Mouse (Mus musculus): ENCODE results near the gene Zbtb8b. TPM values are rescaled to one million over a fixed set of nuclear protein-coding genes. Genes with fewer than 3 reads are reported as not detected.

The Zbtb8b gene
- polyA plus RNA-seq, 1 experiment from 2014 or later = 1.2 TPM

DNA sequence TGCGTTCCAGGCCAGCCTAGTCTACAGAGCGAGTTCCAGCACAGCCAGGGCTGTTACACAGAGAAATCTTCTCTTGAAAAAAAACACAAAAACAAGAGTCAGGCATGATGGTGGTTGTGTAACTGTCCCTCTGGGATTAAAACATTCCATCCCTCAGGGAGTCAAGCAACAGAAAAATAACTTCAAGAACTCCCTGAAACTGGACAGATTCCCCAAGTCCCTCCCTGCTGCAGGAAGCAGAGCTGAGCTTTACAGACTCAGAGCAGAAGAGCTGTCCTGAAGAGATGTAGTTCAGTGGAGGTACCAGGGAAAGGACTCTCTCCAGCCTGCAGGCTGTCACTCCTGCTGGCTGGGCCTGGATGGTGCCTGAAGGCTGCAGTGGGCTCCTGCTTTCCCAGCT is 58.2 kb downstream of the Zbtb8b start:
- no peak overlapping the region for H3K27ac ChIP-seq
- H3K27me3 ChIP-seq (replicated peaks) = no peaks in the 10 kb centered on the region
- WGBS = 95% methylated on average over 2 of the region's 2 CpGs
- no peak overlapping the region for H3K9ac ChIP-seq
- no peaks in the 10 kb centered on the region for H3K9me3 ChIP-seq
- no peaks in the 10 kb centered on the region for H3K36me3 ChIP-seq
- ATAC-seq = no peak
- H3K4me3 ChIP-seq (replicated peaks) = no peak overlapping the region
- H3K4me2 ChIP-seq (replicated peaks) = no peak overlapping the region
- peaks cover 5% of the 10 kb centered on the region; the same call in 1 of the 2 replicates for H3K4me1 ChIP-seq (replicated peaks)

DNA sequence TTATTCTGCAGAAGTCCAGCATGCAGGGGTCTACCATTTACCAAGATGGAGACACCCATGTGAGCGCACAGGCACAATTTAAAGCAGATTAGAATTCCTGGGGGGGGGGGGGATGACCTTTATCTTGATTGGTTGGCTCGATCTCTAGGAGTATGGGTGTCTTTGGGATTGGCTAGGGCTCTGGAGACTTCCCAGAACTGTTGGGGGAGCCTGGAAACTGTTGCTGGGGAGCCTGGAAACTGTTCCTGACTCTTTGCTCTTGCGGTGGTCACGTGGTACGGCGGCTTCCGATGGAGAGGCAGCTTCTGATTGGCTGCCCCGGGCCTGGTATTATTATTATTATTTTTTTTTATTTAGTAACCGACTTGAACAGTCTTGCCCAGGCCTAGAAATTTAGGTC is 58.6 kb downstream of the Zbtb8b start:
- no peak for ATAC-seq
- no peaks in the 10 kb centered on the region for H3K36me3 ChIP-seq
- H3K4me1 ChIP-seq (replicated peaks) = peaks cover 5% of the 10 kb centered on the region; the same call in 1 of the 2 replicates
- no peak overlapping the region for H3K4me2 ChIP-seq (replicated peaks)
- H3K27ac ChIP-seq = no peak overlapping the region
- WGBS = 92% methylated on average over 9 of the region's 9 CpGs
- no peaks in the 10 kb centered on the region for H3K27me3 ChIP-seq (replicated peaks)
- no peaks in the 10 kb centered on the region for H3K9me3 ChIP-seq
- no peak overlapping the region for H3K9ac ChIP-seq
- no peak overlapping the region for H3K4me3 ChIP-seq (replicated peaks)

DNA sequence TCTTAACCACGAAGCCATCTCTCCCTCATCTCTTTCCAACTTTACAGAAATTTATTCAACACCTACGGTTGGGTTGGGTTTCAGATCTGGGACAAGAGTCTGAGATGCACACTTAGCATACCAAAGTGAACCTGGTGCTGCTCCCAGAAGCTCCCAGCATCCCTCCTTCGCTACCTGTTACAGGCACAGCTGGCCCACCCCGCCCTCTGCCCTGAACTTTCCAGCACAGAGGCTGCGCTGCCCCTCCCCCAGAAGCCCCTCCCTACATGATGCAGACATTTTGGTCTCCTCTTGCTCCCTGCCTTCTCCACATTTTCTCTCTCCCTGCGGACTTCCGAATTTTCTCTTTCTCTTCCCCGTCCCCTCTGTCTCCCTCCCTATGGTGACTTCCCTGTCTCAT is 59.5 kb downstream of the Zbtb8b start:
- Histone ChIP-seq H3K36me3 (no peaks in the 10 kb centered on the region), H3K27me3 (replicated peaks) (no peaks in the 10 kb centered on the region), H3K9me3 (no peaks in the 10 kb centered on the region), H3K4me2 (replicated peaks) (no peak overlapping the region), H3K27ac (no peak overlapping the region), H3K4me1 (replicated peaks) (peaks cover 5% of the 10 kb centered on the region; the same call in 1 of the 2 replicates), H3K9ac (no peak overlapping the region), H3K4me3 (replicated peaks) (no peak overlapping the region)
- ATAC-seq = no peak
- WGBS = 82% methylated on average over 8 of the region's 8 CpGs

DNA sequence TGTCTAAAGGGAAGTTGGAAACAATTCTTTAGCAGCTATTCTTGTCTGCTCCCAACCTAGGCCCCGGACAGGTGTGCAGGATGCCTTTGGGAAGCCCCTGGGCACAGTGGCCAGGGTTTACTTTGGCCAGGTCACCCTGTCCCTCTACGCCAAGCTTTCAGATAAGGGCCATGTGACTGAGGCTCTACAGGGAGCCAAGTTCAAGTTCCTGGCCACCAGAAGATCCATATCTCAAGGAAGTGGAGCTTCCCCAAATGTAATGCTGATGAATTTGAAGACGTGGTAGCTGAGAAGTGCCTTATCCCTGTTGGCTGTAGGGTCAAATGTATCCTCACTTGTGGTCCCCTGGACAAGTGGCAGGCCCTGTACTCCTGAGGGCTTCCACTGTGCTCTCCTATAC is 60.8 kb downstream of the Zbtb8b start:
- WGBS = 88% methylated on average over 3 of the region's 3 CpGs
- no peak overlapping the region for H3K4me3 ChIP-seq (replicated peaks)
- H3K4me2 ChIP-seq (replicated peaks) = no peak overlapping the region
- H3K27me3 ChIP-seq (replicated peaks) = no peaks in the 10 kb centered on the region
- no peaks in the 10 kb centered on the region for H3K36me3 ChIP-seq
- H3K9ac ChIP-seq = no peak overlapping the region
- H3K9me3 ChIP-seq = no peaks in the 10 kb centered on the region
- H3K4me1 ChIP-seq (replicated peaks) = peaks cover 10% of the 10 kb centered on the region; the same call in 1 of the 2 replicates
- no peak overlapping the region for H3K27ac ChIP-seq
- ATAC-seq = no peak

DNA sequence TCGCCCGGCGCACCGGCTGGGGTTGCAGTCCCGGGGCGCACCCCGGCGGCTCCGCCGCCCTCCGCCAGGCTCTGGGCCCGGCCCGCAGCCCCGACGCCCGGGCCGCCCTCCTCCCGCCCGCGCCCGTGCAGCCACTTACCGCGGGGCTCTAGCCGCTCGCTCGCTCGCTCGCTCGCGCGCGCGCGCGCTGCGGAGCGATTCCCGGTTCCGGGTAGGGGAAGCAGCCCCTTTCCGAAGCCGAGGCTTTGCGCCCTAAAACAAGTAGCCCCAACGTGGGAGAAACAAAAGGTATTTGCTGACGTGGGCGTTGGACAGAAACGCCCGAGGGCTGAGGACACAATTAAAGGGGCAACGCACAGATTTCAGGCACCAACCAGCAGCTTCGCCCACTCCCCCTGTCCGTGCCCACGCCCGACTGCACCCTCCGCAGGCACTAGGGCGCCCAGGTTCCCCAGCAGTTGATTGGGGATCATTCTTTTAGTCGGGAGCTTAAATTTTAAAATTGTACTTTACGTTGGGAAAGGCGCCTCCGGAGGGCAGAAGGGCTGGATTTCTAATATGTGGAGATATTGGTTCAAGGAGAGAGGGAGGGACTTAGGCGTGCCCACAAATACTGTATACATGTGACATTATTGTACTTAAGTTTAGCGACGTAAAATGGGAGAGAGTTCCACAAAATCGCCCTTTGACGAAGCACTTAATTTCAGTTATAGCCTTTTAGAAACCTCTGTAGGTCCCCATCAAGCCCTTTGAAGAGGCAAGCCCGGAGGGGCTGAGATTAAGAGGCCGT is 62.9 kb downstream of the Zbtb8b start, which contains the start of gene Zbtb8a:
Zbtb8a (minus strand) TSS at position 516 of the 790 bp plus-strand sequence.
- Histone ChIP-seq H3K36me3 (no peaks in the 10 kb centered on the region), H3K27ac (peak within 1 kb of the TSS; percentile 89), H3K9ac (peak within 1 kb of the TSS; percentile 89), H3K27me3 (replicated peaks) (no peaks in the 10 kb centered on the region), H3K9me3 (no peaks in the 10 kb centered on the region), H3K4me3 (replicated peaks) (peak within 1 kb of the TSS; percentile 89), H3K4me2 (replicated peaks) (peak within 1 kb of the TSS; percentile 87), H3K4me1 (replicated peaks) (peaks cover 11% of the 10 kb centered on the region; the same call in 1 of the 2 replicates)
- ATAC-seq = peak; percentile 74
- WGBS = under 1% methylated on average over 61 of the region's 65 CpGs

DNA sequence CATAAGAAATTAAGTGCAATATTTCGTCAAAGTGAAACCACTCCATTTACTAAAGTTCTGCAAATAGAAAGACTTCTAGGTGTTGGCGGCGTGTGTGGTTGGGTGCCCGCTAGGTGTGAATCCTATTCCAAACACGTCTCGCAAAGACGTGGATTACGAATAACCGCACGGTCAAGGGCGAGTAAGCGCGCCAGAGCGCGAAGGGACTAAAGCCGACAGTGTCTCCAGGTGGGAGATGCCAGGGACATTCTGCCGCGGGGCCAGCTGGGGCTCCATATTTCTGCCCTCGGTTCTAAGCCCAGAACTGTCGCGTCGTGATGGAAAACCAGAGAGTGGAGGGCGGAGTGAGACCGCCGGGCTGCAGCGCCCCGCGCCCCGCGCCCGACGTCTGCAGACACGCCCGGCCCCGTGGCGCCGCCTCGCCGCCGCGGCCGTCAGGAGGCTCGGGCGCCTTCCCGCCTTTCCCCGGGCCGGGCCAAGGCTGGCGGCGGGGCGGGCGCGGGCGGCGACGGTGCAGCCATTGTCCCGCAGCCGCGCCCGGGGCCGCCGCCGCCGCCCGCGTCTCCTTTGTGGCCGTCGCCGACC is 63.6 kb downstream of the Zbtb8b start:
- under 1% methylated on average over 51 of the region's 68 CpGs for WGBS
- no peaks in the 10 kb centered on the region for H3K27me3 ChIP-seq (replicated peaks)
- peak overlapping the region; percentile 89 for H3K27ac ChIP-seq
- ATAC-seq = peak; percentile 81
- H3K4me3 ChIP-seq (replicated peaks) = peak overlapping the region; percentile 89
- peak overlapping the region; percentile 87 for H3K4me2 ChIP-seq (replicated peaks)
- H3K36me3 ChIP-seq = no peaks in the 10 kb centered on the region
- H3K9me3 ChIP-seq = no peaks in the 10 kb centered on the region
- H3K4me1 ChIP-seq (replicated peaks) = peaks cover 11% of the 10 kb centered on the region; the same call in 1 of the 2 replicates
- peak overlapping the region; percentile 89 for H3K9ac ChIP-seq

DNA sequence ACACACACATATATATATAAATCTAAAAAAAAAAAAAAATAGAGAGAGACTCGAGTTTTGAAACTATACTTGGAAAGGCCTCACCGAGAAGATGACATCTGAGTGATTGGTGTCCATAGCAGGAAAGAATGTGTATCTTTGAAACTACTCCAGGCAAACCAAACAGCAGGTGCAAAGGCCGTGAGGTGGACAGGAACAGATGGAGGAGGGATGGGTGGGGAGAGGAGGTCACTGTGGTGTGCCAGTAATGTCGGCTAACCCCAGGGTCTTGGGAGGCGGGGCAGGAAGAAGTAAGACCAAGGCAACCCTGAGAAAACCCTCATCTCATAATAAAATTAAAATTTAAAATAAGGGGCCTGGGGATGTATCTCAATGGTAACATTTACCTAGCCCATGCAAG is 64.8 kb downstream of the Zbtb8b start:
- peaks cover 11% of the 10 kb centered on the region; the same call in 1 of the 2 replicates for H3K4me1 ChIP-seq (replicated peaks)

More for the DNA sequence above, 64.8 kb downstream of the Zbtb8b start:
- Histone ChIP-seq H3K4me2 (replicated peaks) (no peak overlapping the region), H3K27me3 (replicated peaks) (no peaks in the 10 kb centered on the region), H3K4me3 (replicated peaks) (no peak overlapping the region), H3K27ac (no peak overlapping the region), H3K9ac (no peak overlapping the region), H3K36me3 (no peaks in the 10 kb centered on the region), H3K9me3 (no peaks in the 10 kb centered on the region)
- 73% methylated on average over 5 of the region's 5 CpGs for WGBS
- no peak for ATAC-seq

Other genes with a start within 250 kb of the Zbtb8b start
- 9.7 and 10.3 TPM in 2 replicates for gene C77080, start 179.4 kb downstream of the Zbtb8b start, polyA plus RNA-seq (2015; fragmentation: Nextera tagmentation; extraction: Ambion mirVana)
- gene Sync, start 153.2 kb downstream of the Zbtb8b start, polyA plus RNA-seq (2015; fragmentation: Nextera tagmentation; extraction: Ambion mirVana) = 1.2 TPM in 2 replicates
- gene Rbbp4, start 105.5 kb downstream of the Zbtb8b start, polyA plus RNA-seq (2015; fragmentation: Nextera tagmentation; extraction: Ambion mirVana) = 310 and 386 TPM in 2 replicates
- gene Zbtb8os, start 105.2 kb downstream of the Zbtb8b start, polyA plus RNA-seq (2015; fragmentation: Nextera tagmentation; extraction: Ambion mirVana) = 58.0 and 62.6 TPM in 2 replicates
- 15.1 and 15.4 TPM in 2 replicates for gene Zbtb8a, start 62.7 kb downstream of the Zbtb8b start, polyA plus RNA-seq (2015; fragmentation: Nextera tagmentation; extraction: Ambion mirVana)
- gene Bsdc1, start 20.7 kb upstream of the Zbtb8b start, polyA plus RNA-seq (2015; fragmentation: Nextera tagmentation; extraction: Ambion mirVana) = 22.1 and 24.9 TPM in 2 replicates
- gene Tssk3, start 50.2 kb upstream of the Zbtb8b start, polyA plus RNA-seq (2015; fragmentation: Nextera tagmentation; extraction: Ambion mirVana) = not detected in 2 replicates
- gene Fam229a, start 50.3 kb upstream of the Zbtb8b start, polyA plus RNA-seq (2015; fragmentation: Nextera tagmentation; extraction: Ambion mirVana) = not detected in 2 replicates
- 432 and 487 TPM in 2 replicates for gene Marcksl1, start 72.7 kb upstream of the Zbtb8b start, polyA plus RNA-seq (2015; fragmentation: Nextera tagmentation; extraction: Ambion mirVana)
- 200 and 203 TPM in 2 replicates for gene Hdac1, start 101.9 kb upstream of the Zbtb8b start, polyA plus RNA-seq (2015; fragmentation: Nextera tagmentation; extraction: Ambion mirVana)
- gene Lck, start 132.8 kb upstream of the Zbtb8b start, polyA plus RNA-seq (2015; fragmentation: Nextera tagmentation; extraction: Ambion mirVana) = 7.6 and 9.7 TPM in 2 replicates
- gene Fam167b, start 137.7 kb upstream of the Zbtb8b start, polyA plus RNA-seq (2015; fragmentation: Nextera tagmentation; extraction: Ambion mirVana) = 3.0 and 3.3 TPM in 2 replicates
- 270 and 281 TPM in 2 replicates for gene Eif3i, start 159.8 kb upstream of the Zbtb8b start, polyA plus RNA-seq (2015; fragmentation: Nextera tagmentation; extraction: Ambion mirVana)
- gene Tmem234, start 159.8 kb upstream of the Zbtb8b start, polyA plus RNA-seq (2015; fragmentation: Nextera tagmentation; extraction: Ambion mirVana) = 170 and 198 TPM in 2 replicates
- 1.1 and 2.1 TPM in 2 replicates for gene Dcdc2b, start 173.4 kb upstream of the Zbtb8b start, polyA plus RNA-seq (2015; fragmentation: Nextera tagmentation; extraction: Ambion mirVana)
- 24.9 and 26.7 TPM in 2 replicates for gene Iqcc, start 178.2 kb upstream of the Zbtb8b start, polyA plus RNA-seq (2015; fragmentation: Nextera tagmentation; extraction: Ambion mirVana)
- gene Ccdc28b, start 183.1 kb upstream of the Zbtb8b start, polyA plus RNA-seq (2015; fragmentation: Nextera tagmentation; extraction: Ambion mirVana) = 37.9 and 44.4 TPM in 2 replicates
- 57.4 and 60.8 TPM in 2 replicates for gene Txlna, start 200.2 kb upstream of the Zbtb8b start, polyA plus RNA-seq (2015; fragmentation: Nextera tagmentation; extraction: Ambion mirVana)
- gene Kpna6, start 231.9 kb upstream of the Zbtb8b start, polyA plus RNA-seq (2015; fragmentation: Nextera tagmentation; extraction: Ambion mirVana) = 14.1 and 14.2 TPM in 2 replicates

Data from intestine, embryonic 15.5 days (tissue).